Mouse (Mus musculus) layer of hippocampus, adult 18-20 months (tissue): ENCODE results near the gene 2310011J03Rik. TPM values are rescaled to one million over a fixed set of nuclear protein-coding genes. Genes with fewer than 3 reads are reported as not detected.
A peak's percentile ranks its signal among the peaks of the same experiment; 100 is the strongest.
"Not testable (repeated sequence)": the region's sequence is repeated elsewhere in the genome, so short reads cannot be mapped to it uniquely, and the experiment has no call there.

Experiments
- DNase-seq, 2 experiments: peaks; one replicate each; pipeline ENCODE4 v3.0.0; 2022; ENCODE audit warnings: low spot score in 2 of 2
- long read RNA-seq: library from polyadenylated mRNA; stranded (forward); transcript quantifications from one replicate; pipeline ENCODE4 v2.0.0, GENCODE M21; 2021
- total RNA-seq, 2 experiments: library from RNA; stranded (reverse); gene quantifications; 2 replicates each; pipeline ENCODE4 v1.2.3; 2021

The 2310011J03Rik gene
- total RNA-seq, result 10 to 100 TPM; 25.0 to 25.9 TPM
- long read RNA-seq, transcript 2310011J03Rik-201 (2 exons, 1,649 nt), result major isoform, 55 of 56 reads
- long read RNA-seq, partial matches to known transcripts, result 0 of 56 reads
- long read RNA-seq, other reads (novel, unspliced or antisense), result 1 of 56 reads

- DNase-seq, result peak; percentile 91 to 95
These were observed at the start of gene 2310011J03Rik for GRCm38 (mm10) chr10:80320340-80320760. Gene 2310011J03Rik, minus strand, starts transcription at chr10:80320537.

DNA sequence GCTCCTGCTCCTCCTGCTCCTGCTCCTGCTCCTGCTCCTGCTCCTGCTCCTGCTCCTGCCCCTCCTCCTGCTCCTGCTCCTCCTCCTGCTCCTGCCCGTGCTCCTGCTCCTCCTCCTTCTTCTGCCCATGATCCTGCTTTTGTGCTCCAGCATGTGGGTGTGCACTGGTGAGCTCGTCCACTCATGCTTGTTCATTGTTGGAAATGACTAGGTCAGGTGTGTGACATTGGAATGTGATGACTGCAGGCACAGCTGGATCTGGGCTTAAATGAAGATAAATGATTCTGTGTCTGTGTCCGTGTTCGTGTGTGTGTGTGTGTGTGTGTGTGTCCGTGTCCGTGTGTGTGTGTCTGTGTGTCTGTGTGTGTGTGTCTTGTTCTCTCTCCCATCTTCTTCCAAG lies 48.1 kb upstream of the 2310011J03Rik start:
- no peak for DNase-seq

- DNase-seq, result no peak
These were observed 47.6 kb upstream of the 2310011J03Rik start for GRCm38 (mm10) chr10:80367954-80368353.

DNA sequence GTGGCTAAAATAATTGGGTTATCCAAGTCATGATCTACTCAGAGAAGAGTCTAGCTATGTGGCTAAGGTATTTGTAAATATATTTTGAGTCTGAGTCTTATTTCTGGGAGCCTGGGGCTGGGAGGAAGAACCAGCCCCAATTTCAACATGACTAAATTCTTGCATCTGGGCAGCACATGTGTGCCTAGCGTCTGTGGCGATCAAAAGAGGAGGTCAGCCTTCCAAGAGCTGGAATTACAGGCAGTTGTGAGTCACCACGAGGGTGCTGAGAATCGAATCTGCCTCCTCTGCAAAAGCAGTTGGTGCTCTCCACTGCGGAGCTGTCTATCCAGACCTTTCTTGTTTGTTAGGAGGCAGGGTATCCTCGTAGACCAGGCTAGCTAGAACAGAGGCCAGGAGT lies 45.4 kb upstream of the 2310011J03Rik start:
- no peak for DNase-seq

- no peak for DNase-seq
These were observed 43.4 kb upstream of the 2310011J03Rik start for GRCm38 (mm10) chr10:80363734-80364133.

DNA sequence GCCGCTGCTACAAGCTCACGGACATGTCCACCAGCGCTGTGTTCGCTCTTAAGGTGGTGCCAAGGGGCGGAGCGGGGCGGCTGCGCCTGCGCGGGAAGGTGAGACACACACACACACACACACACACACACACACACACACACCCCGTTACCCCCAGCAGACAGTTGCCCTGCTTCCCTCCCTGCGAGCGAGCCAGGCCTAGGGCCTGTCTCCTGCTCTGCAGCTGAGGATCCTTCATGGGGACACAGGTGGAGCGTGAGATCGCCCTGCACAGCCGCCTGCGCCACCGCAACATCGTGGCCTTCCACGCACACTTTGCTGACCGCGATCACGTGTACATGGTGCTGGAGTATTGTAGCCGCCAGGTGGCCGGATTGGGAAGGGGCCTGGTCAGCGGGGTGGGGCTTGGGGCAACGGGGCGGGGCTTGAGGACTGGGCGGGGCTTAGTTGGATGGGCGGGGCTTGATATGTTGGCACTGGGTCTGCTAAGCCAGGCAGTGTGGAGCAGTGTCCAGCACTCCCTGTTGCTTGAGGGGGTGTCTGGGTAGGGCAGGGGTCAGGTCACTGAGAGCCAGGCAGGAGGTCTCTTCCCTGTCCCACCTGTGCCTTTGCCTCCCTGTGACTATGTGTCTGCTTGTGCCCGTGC lies 37.8 kb upstream of the 2310011J03Rik start:
- no peak for DNase-seq

- DNase-seq, result peak in 1 of 2 experiments; percentile 68
These were observed 37.0 kb upstream of the 2310011J03Rik start for GRCm38 (mm10) chr10:80357336-80357735.

DNA sequence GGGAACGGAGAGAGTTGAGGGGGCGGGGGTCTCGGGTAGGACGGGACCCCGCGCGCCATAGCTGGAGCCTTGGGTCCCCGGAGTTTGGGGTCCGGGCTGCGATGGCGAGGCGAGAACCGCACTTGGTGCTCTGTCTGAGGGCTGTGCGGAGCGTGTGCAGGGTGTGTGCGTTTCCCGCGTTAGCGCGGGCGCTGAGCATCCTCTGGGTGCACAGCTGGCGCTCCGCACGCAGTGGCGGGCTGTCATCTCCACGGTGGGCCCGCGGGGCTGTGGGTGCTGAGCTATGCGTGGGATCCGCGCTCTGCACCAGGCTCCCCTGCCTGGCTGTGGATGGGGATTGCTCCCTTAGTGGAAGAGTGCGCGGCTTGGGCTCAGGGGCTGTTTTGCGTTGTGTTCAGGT lies 36.4 kb upstream of the 2310011J03Rik start:
- no peak for DNase-seq

- DNase-seq, result peak in 1 of 2 experiments; percentile 42
These were observed 35.8 kb upstream of the 2310011J03Rik start, which contains the start of gene Plk5 for GRCm38 (mm10) chr10:80356001-80356682. Gene Plk5, plus strand, starts transcription at chr10:80356459.

- peak in 1 of 2 experiments; percentile 69 for DNase-seq
These were observed 35.1 kb upstream of the 2310011J03Rik start for GRCm38 (mm10) chr10:80355431-80355830.

- DNase-seq, result no peak
These were observed 32.4 kb upstream of the 2310011J03Rik start for GRCm38 (mm10) chr10:80352727-80353126.

- DNase-seq, result no peak
These were observed 31.6 kb upstream of the 2310011J03Rik start for GRCm38 (mm10) chr10:80351896-80352295.

DNA sequence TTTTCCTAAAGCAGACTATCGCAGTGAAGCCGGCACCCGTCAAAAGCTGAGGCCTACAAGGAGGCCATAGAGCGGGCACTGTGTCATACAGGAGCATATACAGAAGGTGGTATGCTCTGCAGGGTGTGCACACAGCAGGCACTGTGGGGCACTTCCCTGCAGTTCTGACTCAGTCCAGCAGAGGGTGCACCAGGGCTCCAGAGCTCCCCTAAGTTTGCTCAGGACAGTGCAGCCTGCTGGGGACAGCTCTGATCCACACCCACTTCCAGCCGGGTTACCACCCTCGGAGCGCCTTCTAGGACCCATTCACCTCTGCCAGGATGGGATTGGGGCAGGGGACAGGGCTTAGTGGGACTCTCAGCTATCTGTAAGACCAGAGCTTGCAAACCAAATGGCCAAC lies 30.0 kb upstream of the 2310011J03Rik start:
- peak; percentile 66 to 91 for DNase-seq

DNA sequence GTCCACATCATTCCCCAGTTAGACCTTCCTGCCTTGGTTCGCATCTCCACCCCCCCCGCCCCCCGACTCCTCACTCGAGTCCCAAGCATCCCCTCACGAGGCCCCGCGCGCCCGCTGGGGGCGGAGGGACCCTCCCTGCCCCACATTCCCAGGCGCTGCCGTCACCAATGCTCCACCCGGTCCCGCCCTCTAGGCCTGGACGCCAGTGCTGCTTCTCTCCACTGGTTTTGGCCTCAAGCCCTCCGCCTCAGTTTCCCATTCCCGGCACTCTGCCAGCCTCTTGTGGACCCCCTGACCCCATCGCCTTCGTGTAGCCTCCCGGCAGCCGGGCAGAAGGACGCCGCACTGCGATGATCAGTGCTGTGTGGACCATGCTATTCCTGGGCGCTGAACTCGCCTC lies 28.6 kb upstream of the 2310011J03Rik start:
- no peak for DNase-seq

DNA sequence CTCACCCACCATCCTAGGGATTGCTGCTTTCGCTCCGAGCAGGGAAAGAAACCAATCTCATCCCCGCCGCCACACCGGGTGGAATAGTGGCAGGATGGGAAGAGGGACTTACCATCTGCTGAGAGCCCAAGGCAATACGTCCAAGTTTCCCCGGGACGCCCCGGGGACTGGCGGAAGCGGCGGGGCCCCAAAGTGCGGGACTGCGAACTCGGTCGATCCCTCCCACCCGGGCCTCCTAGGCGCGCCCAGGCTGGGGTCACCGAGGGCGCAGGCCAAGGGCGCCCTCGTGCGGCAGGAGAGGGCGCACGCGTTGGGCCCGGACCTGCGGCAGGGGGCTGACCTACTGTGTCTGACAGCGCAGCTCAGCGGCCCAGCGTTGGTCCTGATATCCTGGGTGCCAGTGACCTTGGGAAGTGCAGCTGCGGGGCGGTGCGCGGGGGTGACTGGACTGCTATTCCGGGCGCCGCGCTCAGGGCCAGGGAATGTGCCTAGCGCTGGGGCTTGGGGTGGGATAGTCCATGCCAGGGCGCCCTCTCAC lies 28.0 kb upstream of the 2310011J03Rik start, which contains the start of gene Adamtsl5:
Gene Adamtsl5 (minus strand): TSS at position 169 of the 538 bp plus-strand sequence.
- no peak for DNase-seq

DNA sequence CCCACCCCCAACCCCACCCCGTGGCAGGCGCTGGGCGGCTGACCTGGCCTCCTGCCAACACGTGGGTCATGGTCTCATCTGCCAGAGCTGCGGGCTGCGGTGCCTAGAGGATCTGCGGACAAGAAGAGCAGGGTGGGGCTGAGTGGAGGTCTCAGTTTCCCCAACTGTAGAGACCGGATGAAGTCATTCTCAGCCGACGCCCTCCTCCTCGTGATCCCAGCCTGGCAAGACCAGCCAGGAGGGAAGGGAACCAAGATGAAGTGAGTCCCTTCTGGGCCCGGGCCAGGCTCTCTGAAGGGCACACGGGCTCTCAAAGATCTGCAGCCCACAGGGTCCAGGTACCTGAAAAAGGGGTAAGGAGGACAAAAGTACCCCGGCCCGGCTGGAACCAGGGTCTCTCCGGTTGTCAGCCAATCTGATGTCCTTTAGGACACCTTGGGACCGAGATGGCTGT lies 27.2 kb upstream of the 2310011J03Rik start:
- DNase-seq, result no peak

DNA sequence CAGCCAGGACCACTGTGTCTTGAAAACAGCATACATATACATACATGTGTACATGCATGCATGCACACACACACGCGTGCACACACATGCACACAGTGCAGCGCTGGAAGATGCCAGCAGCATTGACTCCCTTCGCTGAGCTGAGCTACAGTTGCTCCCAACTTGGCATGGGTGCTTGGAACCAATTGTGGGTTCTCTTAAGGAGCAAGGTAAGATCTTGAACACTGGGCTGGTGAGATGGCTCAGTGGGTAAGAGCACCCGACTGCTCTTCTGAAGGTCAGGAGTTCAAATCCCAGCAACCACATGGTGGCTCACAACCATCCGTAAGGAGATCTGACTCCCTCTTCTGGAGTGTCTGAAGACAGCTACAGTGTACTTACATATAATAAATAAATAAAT lies 25.6 kb upstream of the 2310011J03Rik start:
- DNase-seq, result not testable (repeated sequence)

DNA sequence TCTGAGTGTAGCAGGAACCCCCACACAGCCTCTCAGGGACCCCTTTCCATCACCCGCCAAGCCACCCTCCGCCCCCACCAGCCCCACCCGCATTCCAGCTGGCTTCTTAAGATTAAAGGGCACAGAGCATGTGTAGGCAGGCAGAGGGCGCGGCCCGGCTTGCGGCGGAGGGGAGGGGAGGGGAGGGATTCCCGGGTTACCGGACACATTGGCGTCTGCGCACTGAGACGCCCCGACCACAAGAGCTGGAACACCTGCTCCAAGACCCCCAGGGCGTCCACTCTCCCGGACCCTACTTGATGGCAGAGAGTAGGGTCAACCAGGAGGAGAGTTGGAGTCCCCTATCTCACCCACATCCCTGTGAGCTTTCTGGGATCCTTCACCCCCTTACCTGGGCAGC lies 24.8 kb upstream of the 2310011J03Rik start:
- DNase-seq, result no peak

DNA sequence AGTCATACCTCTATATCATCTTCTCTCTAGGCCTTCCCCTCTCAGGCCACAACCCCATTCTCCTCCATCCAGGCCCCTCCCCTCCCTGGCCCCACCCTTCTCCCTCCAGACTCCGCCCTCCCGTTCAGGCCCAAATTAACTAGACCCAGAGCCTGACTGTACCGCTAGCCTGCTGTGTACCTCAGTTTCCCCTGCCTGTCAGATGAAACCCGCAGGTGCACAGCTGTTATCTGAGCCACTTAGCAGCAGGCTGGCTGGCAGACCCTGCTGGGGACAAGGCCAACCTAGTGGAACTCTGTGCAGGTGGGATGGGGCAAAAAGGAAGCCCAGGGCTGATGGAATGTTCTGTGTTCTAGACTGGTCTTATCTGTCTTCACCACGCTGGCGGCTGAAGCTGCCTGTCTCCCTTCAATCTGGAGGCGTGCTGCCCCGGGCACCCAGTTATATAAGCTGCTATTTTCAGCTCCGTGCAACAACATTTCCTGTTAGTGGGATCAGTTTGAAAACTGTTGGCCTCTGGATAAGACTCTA lies 23.9 kb upstream of the 2310011J03Rik start:
- DNase-seq, result peak in 1 of 2 experiments; percentile 77

GRCm38 (mm10) chr10:80343425-80343895 lies 23.1 kb upstream of the 2310011J03Rik start:
- no peak for DNase-seq

- DNase-seq, result peak in 1 of 2 experiments; percentile 57
These were observed 22.6 kb upstream of the 2310011J03Rik start for GRCm38 (mm10) chr10:80342749-80343424.
